Mouse (Mus musculus) cortical plate, adult 2 months (tissue): Measurements from ENCODE around the gene Ctxn1.

Experiments
- CTCF ChIP-seq: fragments of 200-500 bp; IDR thresholded peaks from 2 replicates; pipeline ENCODE4 v1.5.1; 2011; ENCODE audit warnings: mild to moderate bottlenecking, control low read depth, low read length; ENCODE audit not compliant: insufficient read depth; ENCODE audit errors: extremely low read depth
- POLR2A ChIP-seq: fragments of 200-500 bp; IDR thresholded peaks from 2 replicates; pipeline ENCODE4 v1.6.1; 2011; ENCODE audit warnings: mild to moderate bottlenecking, low read length, control low read depth; ENCODE audit not compliant: insufficient read depth; ENCODE audit errors: extremely low read depth

GRCm38 (mm10) chr8:4247951-4248540 is 11.0 kb downstream of the Ctxn1 start, which contains the start of gene Tgfbr3l:
- no peak for TF ChIP-seq CTCF
- no peak for TF ChIP-seq POLR2A
